Mouse (Mus musculus) ES-E14 (cell line): ENCODE results near the gene Trim30b.

Experiments
- CHD2 ChIP-seq: IDR thresholded peaks from 2 replicates; pipeline ENCODE4 v1.6.1; 2014; ENCODE audit warnings: mild to moderate bottlenecking, low read depth, low read length, inconsistent platforms
- HCFC1 ChIP-seq: IDR thresholded peaks from 2 replicates; pipeline ENCODE4 v1.6.1; 2012; ENCODE audit warnings: low read length, inconsistent platforms, borderline replicate concordance; ENCODE audit not compliant: insufficient read depth
- MAFK ChIP-seq: IDR thresholded peaks from 2 replicates; pipeline ENCODE4 v1.6.1; 2014; ENCODE audit warnings: mild to moderate bottlenecking, low read depth, low read length, inconsistent platforms; ENCODE audit not compliant: insufficient read depth
- ZC3H11A ChIP-seq: IDR thresholded peaks from 2 replicates; pipeline ENCODE4 v1.6.1; 2012; ENCODE audit warnings: low read depth, mild to moderate bottlenecking, inconsistent platforms, low read length, borderline replicate concordance
- ZNF384 ChIP-seq: IDR thresholded peaks from 2 replicates; pipeline ENCODE4 v1.6.1; 2012; ENCODE audit warnings: low read depth, low read length, inconsistent platforms

- TF ChIP-seq ZNF384 (no peak), MAFK (no peak), ZC3H11A (no peak), HCFC1 (no peak), CHD2 (no peak)
Observed at GRCm38 (mm10) chr7:104366339-104366738, 3.3 kb downstream of the Trim30b start.
